Mouse (Mus musculus) stomach, postnatal 0 days (tissue): ENCODE data around the gene Ago3.
A peak's percentile ranks its signal among the peaks of the same experiment; 100 is the strongest.

Experiments used
- CTCF ChIP-seq: IDR thresholded peaks from 2 replicates; pipeline ENCODE4 v1.5.1; 2016; ENCODE audit warnings: antibody characterized with exemption, low read depth, mild to moderate bottlenecking, moderate library complexity
- EP300 ChIP-seq: optimal IDR thresholded peaks from 2 replicates; pipeline ENCODE3; 2016; ENCODE audit warnings: antibody characterized with exemption

- TF ChIP-seq EP300 (no peak), CTCF (0 out of 2 replicates have a peak, but pooled peaks have one; percentile 15)
These were observed 26.1 kb upstream of the Ago3 start for GRCm38 (mm10) chr4:126455441-126455840.
